Mouse (Mus musculus): ENCODE results near the gene Erbb4.

Gene Erbb4

GRCm38 (mm10) chr1:69027816-69028215 lies 80.0 kb downstream of the Erbb4 start:
- no peak for DNase-seq (ENCODE audit: extremely low read depth, insufficient read length, low spot score)

- DNase-seq (ENCODE audit: extremely low read depth, insufficient read length, low spot score) = no peak
Measured at GRCm38 (mm10) chr1:69024858-69025257, 83.0 kb downstream of the Erbb4 start.

GRCm38 (mm10) chr1:69023157-69023925 lies 84.5 kb downstream of the Erbb4 start:
- no peak for DNase-seq (ENCODE audit: extremely low read depth, insufficient read length, low spot score)

GRCm38 (mm10) chr1:69009800-69010505 lies 97.9 kb downstream of the Erbb4 start:
- DNase-seq (ENCODE audit: extremely low read depth, insufficient read length, low spot score) = no peak

GRCm38 (mm10) chr1:69001371-69001770 lies 106.5 kb downstream of the Erbb4 start:
- no peak for DNase-seq (ENCODE audit: extremely low read depth, insufficient read length, low spot score)

- no peak for DNase-seq (ENCODE audit: extremely low read depth, insufficient read length, low spot score)
Measured at GRCm38 (mm10) chr1:68979251-68979650, 128.6 kb downstream of the Erbb4 start.

GRCm38 (mm10) chr1:68978571-68978970 lies 129.3 kb downstream of the Erbb4 start:
- no peak for DNase-seq (ENCODE audit: extremely low read depth, insufficient read length, low spot score)

GRCm38 (mm10) chr1:68973355-68974127 lies 134.3 kb downstream of the Erbb4 start:
- no peak for DNase-seq (ENCODE audit: extremely low read depth, insufficient read length, low spot score)

- no peak for DNase-seq (ENCODE audit: extremely low read depth, insufficient read length, low spot score)
Measured at GRCm38 (mm10) chr1:68964127-68964526, 143.7 kb downstream of the Erbb4 start.

- DNase-seq (ENCODE audit: extremely low read depth, insufficient read length, low spot score) = no peak
Measured at GRCm38 (mm10) chr1:68961365-68962116, 146.3 kb downstream of the Erbb4 start.

- DNase-seq (ENCODE audit: extremely low read depth, insufficient read length, low spot score) = no peak
Measured at GRCm38 (mm10) chr1:68956766-68957533, 150.9 kb downstream of the Erbb4 start.

- no peak for DNase-seq (ENCODE audit: extremely low read depth, insufficient read length, low spot score)
Measured at GRCm38 (mm10) chr1:68955482-68955881, 152.4 kb downstream of the Erbb4 start.

GRCm38 (mm10) chr1:68943141-68943540 lies 164.7 kb downstream of the Erbb4 start:
- no peak for DNase-seq (ENCODE audit: extremely low read depth, insufficient read length, low spot score)

- no peak for DNase-seq (ENCODE audit: extremely low read depth, insufficient read length, low spot score)
Measured at GRCm38 (mm10) chr1:68934804-68935203, 173.1 kb downstream of the Erbb4 start.

GRCm38 (mm10) chr1:68933330-68934065 lies 174.4 kb downstream of the Erbb4 start:
- no peak for DNase-seq (ENCODE audit: extremely low read depth, insufficient read length, low spot score)

- no peak for DNase-seq (ENCODE audit: extremely low read depth, insufficient read length, low spot score)
Measured at GRCm38 (mm10) chr1:68917828-68918227, 190.0 kb downstream of the Erbb4 start.

GRCm38 (mm10) chr1:68892041-68892440 lies 215.8 kb downstream of the Erbb4 start:
- DNase-seq (ENCODE audit: extremely low read depth, insufficient read length, low spot score) = no peak

GRCm38 (mm10) chr1:68886823-68887222 lies 221.0 kb downstream of the Erbb4 start:
- no peak for DNase-seq (ENCODE audit: extremely low read depth, insufficient read length, low spot score)

GRCm38 (mm10) chr1:68874954-68875353 lies 232.9 kb downstream of the Erbb4 start:
- no peak for DNase-seq (ENCODE audit: extremely low read depth, insufficient read length, low spot score)
